Mouse (Mus musculus) olfactory bulb, adult 2 months (tissue): Measurements from ENCODE around the gene Duoxa1. TPM values are rescaled to one million over a fixed set of nuclear protein-coding genes. Genes with fewer than 3 reads are reported as not detected.

Source experiments
- H3K27ac ChIP-seq: fragments of 200-500 bp; 2 replicates; pipeline ENCODE4 v1.5.1; 2012; ENCODE audit warnings: low read depth, low read length; ENCODE audit not compliant: insufficient read depth
- H3K4me1 ChIP-seq: fragments of 200-500 bp; 2 replicates; pipeline ENCODE4 v1.6.1; 2012; ENCODE audit warnings: low read length; ENCODE audit not compliant: control insufficient read depth, insufficient read depth
- H3K4me3 ChIP-seq: fragments of 200-500 bp; 2 replicates; pipeline ENCODE4 v1.5.1; 2012; ENCODE audit warnings: mild to moderate bottlenecking, low read depth, low read length, moderate library complexity; ENCODE audit not compliant: insufficient read depth
- CTCF ChIP-seq: fragments of 200-500 bp; IDR thresholded peaks from 2 replicates; pipeline ENCODE4 v1.5.1; 2012; ENCODE audit warnings: low read depth, mild to moderate bottlenecking, low read length, moderate library complexity; ENCODE audit not compliant: insufficient read depth
- POLR2A ChIP-seq: fragments of 200-500 bp; IDR thresholded peaks from 2 replicates; pipeline ENCODE4 v1.6.1; 2012; ENCODE audit warnings: mild to moderate bottlenecking, low read depth, low read length, moderate library complexity; ENCODE audit not compliant: insufficient read depth
- WGBS: fragments of 180-500 bp; shearing (Covaris S2); methylation state at CpG from one replicate; pipeline ENCODE4 v1.1.7; 2018; 5-methylcytosine and 5-hydroxymethylcytosine counted together
- polyA plus RNA-seq: library from polyadenylated mRNA; stranded (reverse); fragments of >200 nt; gene quantifications from 2 replicates; pipeline ENCODE4 v1.2.4, GENCODE M21; 2012; ENCODE audit warnings: low replicate concordance; ENCODE audit not compliant: missing spikeins, insufficient read depth, insufficient read length

Duoxa1 gene
- polyA plus RNA-seq, 1 experiment, result not detected

- Histone ChIP-seq H3K27ac (no peak overlapping the region), H3K4me1 (peaks cover 14% of the 10 kb centered on the region), H3K4me3 (no peak overlapping the region)
- TF ChIP-seq CTCF (no peak), POLR2A (no peak)
- WGBS, result 44% methylated on average over 2 of the region's 2 CpGs
Observed at GRCm38 (mm10) chr2:122311561-122311960, 2.0 kb downstream of the Duoxa1 start.

GRCm38 (mm10) chr2:122309647-122310046 is 3.9 kb downstream of the Duoxa1 start:
- Histone ChIP-seq H3K4me1 (peaks cover 18% of the 10 kb centered on the region), H3K4me3 (no peak overlapping the region), H3K27ac (no peak overlapping the region)
- WGBS, result 37% methylated on average over 3 of the region's 3 CpGs
- no peak for TF ChIP-seq CTCF
- TF ChIP-seq POLR2A, result no peak

- Histone ChIP-seq H3K4me1 (peaks cover 16% of the 10 kb centered on the region), H3K4me3 (no peak overlapping the region), H3K27ac (no peak overlapping the region)
- TF ChIP-seq POLR2A (no peak), CTCF (no peak)
- WGBS, result 24% methylated on average over 4 of the region's 4 CpGs
Observed at GRCm38 (mm10) chr2:122306184-122306583, 7.3 kb downstream of the Duoxa1 start.

- WGBS, result 89% methylated on average over 16 of the region's 16 CpGs
- H3K4me1 ChIP-seq, result peaks cover 19% of the 10 kb centered on the region
- TF ChIP-seq POLR2A (no peak), CTCF (no peak)
- H3K4me3 ChIP-seq, result no peak overlapping the region
- no peak overlapping the region for H3K27ac ChIP-seq
Observed at GRCm38 (mm10) chr2:122305097-122305892, 8.2 kb downstream of the Duoxa1 start.

GRCm38 (mm10) chr2:122304544-122304943 is 9.0 kb downstream of the Duoxa1 start:
- TF ChIP-seq POLR2A (no peak), CTCF (no peak)
- Histone ChIP-seq H3K4me3 (no peak overlapping the region), H3K4me1 (peaks cover 19% of the 10 kb centered on the region), H3K27ac (no peak overlapping the region)
- 87% methylated on average over 6 of the region's 6 CpGs for WGBS

- no peak for TF ChIP-seq POLR2A
- 0 out of 2 replicates have a peak, but pooled peaks have one; percentile 35 for TF ChIP-seq CTCF
- no peak overlapping the region for H3K27ac ChIP-seq
- 14% methylated on average over 9 of the region's 9 CpGs for WGBS
- no peak overlapping the region for H3K4me3 ChIP-seq
- H3K4me1 ChIP-seq, result peaks cover 30% of the 10 kb centered on the region
Observed at GRCm38 (mm10) chr2:122302574-122303241, 10.8 kb downstream of the Duoxa1 start.

GRCm38 (mm10) chr2:122301921-122302573 is 11.5 kb downstream of the Duoxa1 start:
- WGBS, result 7% methylated on average over 23 of the region's 23 CpGs
- H3K4me1 ChIP-seq, result peaks cover 36% of the 10 kb centered on the region
- TF ChIP-seq POLR2A (no peak), CTCF (no peak)
- H3K4me3 ChIP-seq, result peak overlapping the region; percentile 41
- H3K27ac ChIP-seq, result no peak overlapping the region

- TF ChIP-seq CTCF (no peak), POLR2A (no peak)
- no peak overlapping the region for H3K27ac ChIP-seq
- H3K4me3 ChIP-seq, result peak overlapping the region; percentile 41
- H3K4me1 ChIP-seq, result peaks cover 32% of the 10 kb centered on the region
- 1% methylated on average over 48 of the region's 48 CpGs for WGBS
Observed at GRCm38 (mm10) chr2:122301081-122301920, 12.2 kb downstream of the Duoxa1 start.
